Mouse (Mus musculus) heart, embryonic 13.5 days (tissue): ENCODE measurements around the gene Ispd. TPM values are rescaled to one million over a fixed set of nuclear protein-coding genes. Genes with fewer than 3 reads are reported as not detected.

Experiments used
- ATAC-seq: fragments of 200-750 bp; cut with Nextera tagmentation; 2 replicates; pipeline ENCODE4 v1.8.0; 2017; ENCODE audit warnings: moderate TSS enrichment; ENCODE audit not compliant: insufficient number of reproducible peaks, low FRiP score, low TSS enrichment; ENCODE audit errors: extremely low read depth
- H3K27ac ChIP-seq: fragments of 300-500 bp; sonication (generic); replicated peaks from 2 replicates; pipeline ENCODE4 v1.5.1; 2015; ENCODE audit warnings: moderate library complexity, mild to moderate bottlenecking, inconsistent platforms
- H3K27me3 ChIP-seq: fragments of 300-500 bp; sonication (generic); replicated peaks from 2 replicates; pipeline ENCODE4 v1.6.1; 2015; ENCODE audit warnings: mild to moderate bottlenecking, inconsistent platforms
- H3K36me3 ChIP-seq: fragments of 300-500 bp; sonication (generic); 2 replicates; pipeline ENCODE4 v1.6.1; 2015; ENCODE audit warnings: mild to moderate bottlenecking, inconsistent platforms
- H3K4me1 ChIP-seq: fragments of 300-500 bp; sonication (generic); 2 replicates; pipeline ENCODE4 v1.6.1; 2015; ENCODE audit warnings: inconsistent platforms
- H3K4me2 ChIP-seq: fragments of 300-500 bp; sonication (generic); 2 replicates; pipeline ENCODE4 v1.6.1; 2015; ENCODE audit warnings: inconsistent platforms, mild to moderate bottlenecking, moderate library complexity
- H3K4me3 ChIP-seq: fragments of 300-500 bp; sonication (generic); 2 replicates; pipeline ENCODE4 v1.5.1; 2015; ENCODE audit warnings: moderate library complexity, mild to moderate bottlenecking, inconsistent platforms
- H3K9ac ChIP-seq: fragments of 300-500 bp; sonication (generic); 2 replicates; pipeline ENCODE4 v1.6.1; 2015; ENCODE audit warnings: inconsistent platforms, mild to moderate bottlenecking, moderate library complexity
- H3K9me3 ChIP-seq: fragments of 300-500 bp; sonication (generic); 2 replicates; pipeline ENCODE4 v1.6.1; 2016; ENCODE audit warnings: inconsistent platforms
- WGBS: fragments of 180-500 bp; shearing (Covaris S2); methylation state at CpG from one replicate; pipeline ENCODE4 v1.1.7; 2015; ENCODE audit warnings: mixed read lengths; 5-methylcytosine and 5-hydroxymethylcytosine counted together
- polyA plus RNA-seq: library from polyadenylated mRNA; unstranded; fragments of >200 nt; fragmentation: Nextera tagmentation; extraction: Ambion mirVana; gene quantifications from 2 replicates; pipeline ENCODE4 v1.2.1, GENCODE M21; 2015

The Ispd gene
- polyA plus RNA-seq, 1 experiment from 2014 or later = 9.9 TPM

DNA sequence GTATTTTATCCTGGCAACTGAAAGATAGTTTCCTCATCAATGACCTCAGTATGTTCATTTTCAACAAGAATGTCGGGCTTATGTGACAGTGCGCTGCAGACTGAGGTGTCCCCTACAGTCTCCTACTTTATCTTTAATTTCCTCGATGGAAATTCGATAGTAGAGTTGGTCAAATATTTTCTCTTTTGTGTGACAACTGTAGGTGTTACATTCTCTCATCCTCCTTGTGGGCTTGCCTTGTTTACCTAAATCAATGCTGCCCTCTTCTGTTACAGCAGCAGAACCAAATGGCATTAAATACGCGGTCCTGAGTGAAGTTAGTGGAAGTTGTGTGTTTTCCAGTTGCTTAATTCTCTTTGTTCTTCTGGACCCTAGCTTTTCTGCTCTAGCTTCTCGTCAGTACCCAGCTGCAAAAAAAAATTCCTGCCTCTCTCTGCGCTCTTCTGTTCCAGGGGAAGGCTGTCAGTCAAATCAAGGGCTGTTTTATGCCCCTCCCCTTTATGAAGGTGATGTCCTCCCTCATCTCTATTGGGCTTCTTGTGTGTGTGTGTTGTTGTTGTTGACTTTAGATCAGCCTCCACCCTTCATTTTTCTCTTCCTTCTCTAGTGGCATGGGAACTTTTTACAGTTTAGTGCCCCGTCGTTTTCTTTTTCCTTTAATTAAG, 289.8 kb downstream of the Ispd start:
- ATAC-seq = no peak
- H3K27ac ChIP-seq = no peak overlapping the region
- 35% methylated on average over 10 of the region's 10 CpGs for WGBS
- no peak overlapping the region for H3K4me2 ChIP-seq
- no peaks in the 10 kb centered on the region for H3K27me3 ChIP-seq
- H3K36me3 ChIP-seq = no peaks in the 10 kb centered on the region
- H3K9ac ChIP-seq = no peak overlapping the region
- H3K4me3 ChIP-seq = no peak overlapping the region
- H3K9me3 ChIP-seq = no peaks in the 10 kb centered on the region
- H3K4me1 ChIP-seq = peaks cover 11% of the 10 kb centered on the region

GRCm38 (mm10) chr12:36674481-36674880, 293.2 kb downstream of the Ispd start:
- Histone ChIP-seq H3K9me3 (no peaks in the 10 kb centered on the region), H3K4me2 (no peak overlapping the region), H3K4me3 (no peak overlapping the region), H3K9ac (no peak overlapping the region), H3K27ac (no peak overlapping the region), H3K36me3 (no peaks in the 10 kb centered on the region), H3K4me1 (0 out of 2 replicates have a peak, but pooled peaks cover 3% of the 10 kb centered on the region), H3K27me3 (no peaks in the 10 kb centered on the region)
- WGBS = 31% methylated on average over 2 of the region's 2 CpGs
- ATAC-seq = no peak

- H3K9me3 ChIP-seq = no peaks in the 10 kb centered on the region
- H3K4me2 ChIP-seq = no peak overlapping the region
- no peak for ATAC-seq
- H3K4me3 ChIP-seq = no peak overlapping the region
- H3K4me1 ChIP-seq = no peaks in the 10 kb centered on the region
- no peak overlapping the region for H3K9ac ChIP-seq
- H3K27me3 ChIP-seq = no peaks in the 10 kb centered on the region
- 80% methylated on average over 4 of the region's 4 CpGs for WGBS
- H3K36me3 ChIP-seq = no peaks in the 10 kb centered on the region
- no peak overlapping the region for H3K27ac ChIP-seq
These were observed 297.0 kb downstream of the Ispd start for GRCm38 (mm10) chr12:36678220-36678619.

DNA sequence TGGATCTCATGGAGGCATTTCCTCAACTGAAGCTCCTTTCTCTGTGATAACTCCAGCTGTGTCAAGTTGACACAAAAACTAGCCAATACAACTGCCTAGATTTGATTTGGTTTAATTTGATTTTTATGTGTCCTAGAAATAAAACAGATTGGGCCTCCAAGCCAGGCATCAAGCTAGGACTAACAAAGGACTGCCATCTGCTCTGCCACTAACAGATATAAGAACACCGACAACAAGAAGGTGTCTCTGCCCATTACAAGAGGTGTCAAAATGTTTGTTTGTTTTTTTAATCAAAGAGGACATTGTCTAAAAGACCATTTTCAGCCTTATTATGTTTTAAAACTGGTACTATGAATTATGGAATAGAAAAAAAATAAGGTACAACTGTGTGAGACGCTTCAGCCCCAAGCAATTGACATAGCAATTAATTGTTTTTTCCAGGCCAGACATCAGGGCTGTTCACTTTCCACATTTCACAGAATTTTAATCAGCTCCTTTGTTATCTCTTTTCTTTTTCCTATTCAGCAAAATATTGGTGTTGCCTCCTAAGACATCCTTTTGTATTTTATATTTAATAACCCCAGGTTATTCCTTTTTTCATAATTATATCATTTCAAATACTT, 299.7 kb downstream of the Ispd start:
- no peak for ATAC-seq
- Histone ChIP-seq H3K4me2 (no peak overlapping the region), H3K27me3 (no peaks in the 10 kb centered on the region), H3K4me3 (no peak overlapping the region), H3K9ac (no peak overlapping the region), H3K4me1 (no peaks in the 10 kb centered on the region), H3K27ac (no peak overlapping the region), H3K36me3 (no peaks in the 10 kb centered on the region), H3K9me3 (no peaks in the 10 kb centered on the region)
- WGBS = 76% methylated on average over 2 of the region's 2 CpGs

DNA sequence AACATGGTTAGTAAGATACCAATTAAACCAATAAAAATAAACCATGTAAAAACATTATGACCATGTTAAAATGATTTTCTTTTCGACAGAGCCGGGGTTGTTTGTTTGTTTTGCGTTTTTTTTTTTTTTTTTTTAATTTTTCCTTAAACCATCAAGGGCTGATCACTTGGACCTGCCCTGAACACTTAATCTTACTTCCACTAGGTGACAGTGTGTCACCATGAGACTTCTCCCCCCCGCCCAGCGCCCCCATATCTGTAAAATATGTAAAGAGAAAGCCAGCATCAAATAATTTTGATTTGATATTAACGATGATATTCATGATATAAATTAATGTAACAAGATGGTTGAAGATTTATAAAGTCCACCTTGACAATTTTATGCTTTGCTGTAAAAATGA, 300.5 kb downstream of the Ispd start:
- no peak overlapping the region for H3K4me3 ChIP-seq
- H3K4me1 ChIP-seq = no peaks in the 10 kb centered on the region
- H3K9me3 ChIP-seq = no peaks in the 10 kb centered on the region
- no peak for ATAC-seq
- no peak overlapping the region for H3K4me2 ChIP-seq
- no peaks in the 10 kb centered on the region for H3K27me3 ChIP-seq
- H3K36me3 ChIP-seq = no peaks in the 10 kb centered on the region
- H3K27ac ChIP-seq = no peak overlapping the region
- 66% methylated on average over 6 of the region's 6 CpGs for WGBS
- no peak overlapping the region for H3K9ac ChIP-seq

DNA sequence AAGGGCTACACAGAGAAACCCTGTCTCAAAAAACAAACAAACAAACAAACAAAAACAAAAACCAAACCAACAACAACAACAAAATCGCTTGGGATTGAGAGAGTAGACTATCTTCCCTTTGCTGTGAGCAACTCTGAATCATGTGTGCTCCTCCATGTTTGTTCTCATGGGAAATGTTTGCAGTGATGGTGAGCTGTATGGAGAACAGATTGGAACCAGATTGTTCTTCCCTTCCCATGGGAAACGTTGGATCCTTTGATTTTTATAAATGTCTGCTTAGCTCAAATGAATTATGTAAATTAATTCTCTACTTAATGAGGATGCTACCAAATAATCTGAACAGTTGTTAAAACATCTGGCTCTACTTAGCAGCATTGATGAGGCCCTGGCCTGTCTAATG, 312.8 kb downstream of the Ispd start:
- Histone ChIP-seq H3K9ac (no peak overlapping the region), H3K27ac (no peak overlapping the region), H3K4me3 (no peak overlapping the region), H3K4me1 (no peaks in the 10 kb centered on the region), H3K36me3 (no peaks in the 10 kb centered on the region), H3K4me2 (no peak overlapping the region), H3K27me3 (no peaks in the 10 kb centered on the region), H3K9me3 (no peaks in the 10 kb centered on the region)
- ATAC-seq = no peak
- WGBS = 64% methylated on average over 2 of the region's 2 CpGs

DNA sequence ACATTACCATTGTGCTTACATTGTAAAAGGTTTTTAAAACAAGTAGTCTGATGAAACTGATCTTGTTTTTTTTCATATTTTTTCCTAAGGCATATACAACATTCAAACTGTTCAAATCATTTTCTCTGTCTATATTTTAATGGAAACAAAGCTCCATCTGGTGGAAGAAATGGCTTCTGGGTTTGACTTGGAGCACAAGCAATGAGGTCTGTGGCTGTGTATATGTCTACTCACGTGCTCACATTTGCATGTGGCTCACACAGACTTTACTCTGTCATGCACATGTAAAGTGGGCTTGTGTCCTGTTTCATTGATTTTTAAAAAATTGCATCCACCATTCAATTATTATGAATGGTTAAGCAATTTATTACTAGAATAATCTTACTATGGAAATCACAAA, 323.1 kb downstream of the Ispd start:
- WGBS = 56% methylated on average over 1 of the region's 1 CpGs
- Histone ChIP-seq H3K9me3 (no peaks in the 10 kb centered on the region), H3K9ac (no peak overlapping the region), H3K4me2 (no peak overlapping the region), H3K27me3 (no peaks in the 10 kb centered on the region), H3K4me1 (no peaks in the 10 kb centered on the region), H3K27ac (no peak overlapping the region), H3K36me3 (no peaks in the 10 kb centered on the region), H3K4me3 (no peak overlapping the region)
- no peak for ATAC-seq

DNA sequence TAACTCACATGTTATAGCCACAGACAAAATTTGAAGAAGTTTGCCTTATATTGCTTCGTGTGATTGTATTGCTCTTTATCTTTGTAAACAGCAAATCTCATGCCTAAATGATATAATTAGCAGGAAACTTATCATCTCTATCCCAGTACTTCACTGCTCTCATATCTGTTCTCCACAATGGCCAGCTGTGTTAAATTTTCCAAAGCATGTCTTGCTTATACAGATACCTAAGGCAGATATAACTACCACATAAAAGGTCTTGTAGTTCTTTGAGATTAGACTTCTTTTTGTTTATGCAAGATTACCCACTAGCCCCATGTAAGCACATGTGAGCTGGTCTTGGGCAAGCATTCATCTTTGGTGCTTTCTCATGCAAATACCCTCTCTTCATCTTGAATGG, 327.6 kb downstream of the Ispd start:
- H3K4me3 ChIP-seq = no peak overlapping the region
- H3K27me3 ChIP-seq = no peaks in the 10 kb centered on the region
- H3K9ac ChIP-seq = no peak overlapping the region
- ATAC-seq = no peak
- H3K9me3 ChIP-seq = no peaks in the 10 kb centered on the region
- WGBS = 46% methylated on average over 1 of the region's 1 CpGs
- H3K27ac ChIP-seq = no peak overlapping the region
- H3K36me3 ChIP-seq = no peaks in the 10 kb centered on the region
- H3K4me2 ChIP-seq = no peak overlapping the region
- H3K4me1 ChIP-seq = no peaks in the 10 kb centered on the region

- Histone ChIP-seq H3K36me3 (no peaks in the 10 kb centered on the region), H3K27ac (no peak overlapping the region), H3K9ac (peak overlapping the region; percentile 59; the same call in 1 of the 2 replicates), H3K4me2 (peak overlapping the region; percentile 62), H3K4me3 (peak overlapping the region; percentile 36), H3K9me3 (no peaks in the 10 kb centered on the region), H3K27me3 (no peaks in the 10 kb centered on the region), H3K4me1 (no peaks in the 10 kb centered on the region)
- ATAC-seq = no peak
- 24% methylated on average over 17 of the region's 17 CpGs for WGBS
These were observed 332.8 kb downstream of the Ispd start for GRCm38 (mm10) chr12:36713866-36714662.

DNA sequence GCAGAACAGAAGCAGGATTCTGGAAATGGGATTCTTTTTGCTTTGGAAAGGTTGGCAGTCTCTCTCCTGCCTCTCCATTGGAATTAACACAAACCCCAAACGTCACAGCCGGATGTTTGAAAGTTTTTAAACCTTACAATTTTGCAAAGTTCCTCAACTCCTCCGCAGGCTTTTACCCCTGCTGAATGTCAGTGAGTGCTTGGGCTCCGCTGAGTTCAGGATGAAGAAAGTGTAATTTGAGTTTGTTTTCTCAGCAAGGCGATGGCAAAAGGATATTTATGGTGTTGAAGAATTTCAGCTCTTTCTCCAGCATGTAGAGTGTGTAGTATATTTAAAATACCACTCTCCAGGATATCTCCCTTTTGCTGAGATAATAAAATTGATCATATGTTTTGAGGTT, 336.3 kb downstream of the Ispd start:
- no peak for ATAC-seq

GRCm38 (mm10) chr12:36718417-36718816, 337.2 kb downstream of the Ispd start:
- peaks cover 7% of the 10 kb centered on the region; the same call in 1 of the 2 replicates for H3K4me1 ChIP-seq
- H3K27ac ChIP-seq = no peak overlapping the region
- H3K36me3 ChIP-seq = no peaks in the 10 kb centered on the region
- H3K4me3 ChIP-seq = no peak overlapping the region
- H3K9me3 ChIP-seq = no peaks in the 10 kb centered on the region
- no peak for ATAC-seq
- WGBS = 67% methylated on average over 2 of the region's 2 CpGs
- H3K9ac ChIP-seq = no peak overlapping the region
- no peaks in the 10 kb centered on the region for H3K27me3 ChIP-seq
- no peak overlapping the region for H3K4me2 ChIP-seq

More for the DNA sequence above, 336.3 kb downstream of the Ispd start:
- H3K27ac ChIP-seq = no peak overlapping the region
- H3K9ac ChIP-seq = no peak overlapping the region
- 0 out of 2 replicates have a peak, but pooled peaks cover under 1% of the 10 kb centered on the region for H3K4me1 ChIP-seq
- WGBS = 51% methylated on average over 5 of the region's 5 CpGs
- no peak overlapping the region for H3K4me2 ChIP-seq
- H3K36me3 ChIP-seq = no peaks in the 10 kb centered on the region
- no peaks in the 10 kb centered on the region for H3K9me3 ChIP-seq
- no peak overlapping the region for H3K4me3 ChIP-seq
- no peaks in the 10 kb centered on the region for H3K27me3 ChIP-seq
